Mouse (Mus musculus) gastrocnemius, postnatal 36 days (tissue): Measurements from ENCODE around the gene Arfgap3. TPM values are rescaled to one million over a fixed set of nuclear protein-coding genes. Genes with fewer than 3 reads are reported as not detected.
"Not testable (repeated sequence)": the region's sequence is repeated elsewhere in the genome, so short reads cannot be mapped to it uniquely, and the experiment has no call there.

Experiments
- DNase-seq, 2 experiments: peaks; one replicate each; pipeline ENCODE4 v3.0.0; 2022
- intact Hi-C: fragments of 180-260 bp; cut with DNase I; formaldehyde crosslinking; loops from one replicate; pipeline ENCODE4 v1.15.1; 2025
- total RNA-seq, 2 experiments: library from RNA; stranded (reverse); gene quantifications; 2 replicates each; pipeline ENCODE4 v1.2.3; 2021

Arfgap3 gene
- total RNA-seq, 2 experiments from 2014 or later = 5.7 to 6.1 TPM

- intact Hi-C loops = no loop called here
- no peak for DNase-seq
Observed at GRCm38 (mm10) chr15:83296771-83297311, 53.2 kb downstream of the Arfgap3 start.

- intact Hi-C loops = no loop called here
- no peak for DNase-seq
Observed at GRCm38 (mm10) chr15:83296050-83296449, 54.0 kb downstream of the Arfgap3 start.

- intact Hi-C loops = no loop called here
- no peak for DNase-seq
Observed at GRCm38 (mm10) chr15:83294954-83295353, 55.1 kb downstream of the Arfgap3 start.

- DNase-seq = no peak
- intact Hi-C loops = no loop called here
Observed at GRCm38 (mm10) chr15:83293706-83294645, 56.1 kb downstream of the Arfgap3 start.

- no peak for DNase-seq
- intact Hi-C loops = no loop called here
Observed at GRCm38 (mm10) chr15:83293144-83293543, 56.9 kb downstream of the Arfgap3 start.

DNA sequence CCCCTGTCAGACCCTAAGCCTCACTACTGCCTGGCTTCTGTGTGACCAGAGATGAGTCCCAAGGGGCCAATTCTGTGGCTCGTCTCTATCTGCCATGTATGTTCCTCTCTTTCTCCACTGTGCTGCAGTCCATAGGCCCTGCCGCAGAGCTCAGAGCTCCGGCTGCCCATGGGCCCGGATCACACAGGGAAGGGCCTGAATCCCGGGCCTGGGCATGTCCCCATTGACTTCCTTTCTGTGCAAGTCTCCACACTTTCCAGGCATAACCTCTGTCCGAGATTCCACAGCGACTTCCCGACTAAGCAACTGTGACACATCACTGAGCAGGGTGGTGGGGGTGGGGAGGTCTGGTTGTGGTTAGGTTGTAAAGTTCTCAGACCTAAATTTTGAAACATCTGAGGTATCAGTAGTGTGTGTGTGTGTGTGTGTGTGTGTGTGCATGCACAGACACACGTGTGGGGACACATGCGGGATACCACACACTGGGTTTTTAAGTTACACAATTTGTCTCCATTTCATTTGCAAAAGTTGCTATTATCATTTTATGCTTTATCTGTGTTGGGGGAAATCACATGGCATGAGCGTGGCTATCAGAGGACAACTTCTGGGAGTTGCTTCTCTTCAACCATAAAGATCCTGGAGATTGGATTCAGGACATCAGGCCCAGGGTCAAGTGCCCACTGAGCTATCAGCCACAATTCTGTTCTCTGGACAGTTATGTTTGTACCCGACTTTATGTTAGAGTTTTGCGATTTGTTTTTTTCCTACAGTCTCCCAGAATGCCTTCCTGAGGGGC is 57.6 kb downstream of the Arfgap3 start:
- intact Hi-C loops = no loop called here
- DNase-seq = no peak

- no peak for DNase-seq
- intact Hi-C loops = no loop called here
Observed at GRCm38 (mm10) chr15:83290899-83291298, 59.1 kb downstream of the Arfgap3 start.

GRCm38 (mm10) chr15:83284828-83285227 is 65.2 kb downstream of the Arfgap3 start:
- no peak for DNase-seq
- intact Hi-C loops = no loop called here

- no peak for DNase-seq
- intact Hi-C loops = no loop called here
Observed at GRCm38 (mm10) chr15:83282397-83282796, 67.7 kb downstream of the Arfgap3 start.

DNA sequence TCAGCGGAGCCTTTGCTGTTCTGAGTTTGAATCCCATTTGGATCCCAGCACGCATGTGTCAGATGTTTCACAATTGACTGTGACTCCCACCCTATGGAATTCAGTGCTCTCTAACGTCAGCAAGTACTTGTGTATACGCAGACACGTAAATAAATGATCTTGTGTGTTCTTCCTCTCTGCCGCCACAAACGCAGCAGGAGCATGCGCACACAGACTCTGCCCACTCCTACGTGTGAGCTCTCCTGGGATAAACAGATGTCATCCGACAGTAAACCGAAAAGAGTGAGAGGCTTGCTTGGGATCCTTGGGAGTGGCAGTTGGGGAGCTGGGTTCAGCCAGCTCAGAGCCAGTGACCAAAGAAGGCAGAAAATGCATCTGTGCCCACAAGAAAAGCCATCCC is 68.7 kb downstream of the Arfgap3 start:
- DNase-seq = no peak
- intact Hi-C loops = no loop called here

- no peak for DNase-seq
- intact Hi-C loops = no loop called here
Observed at GRCm38 (mm10) chr15:83278579-83278978, 71.5 kb downstream of the Arfgap3 start.

DNA sequence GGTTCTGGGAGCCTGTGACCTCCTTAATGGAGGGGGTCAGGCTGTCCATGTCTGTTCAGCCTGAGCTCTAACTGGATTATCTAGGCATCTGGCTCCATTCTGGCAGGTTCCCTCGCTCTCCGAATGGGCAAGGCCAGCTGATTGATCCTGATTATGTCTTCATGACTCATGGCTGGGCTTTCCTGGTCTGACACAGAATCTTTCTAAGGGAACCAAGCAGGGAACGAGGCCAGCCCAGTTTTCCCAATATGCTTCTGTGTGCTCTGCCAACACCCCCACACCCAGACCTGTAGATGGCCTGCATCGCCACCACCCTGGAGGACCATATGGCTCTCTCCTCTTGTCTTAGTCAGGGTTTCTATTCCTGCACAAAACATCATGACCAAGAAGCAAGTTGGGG is 72.6 kb downstream of the Arfgap3 start:
- no peak for DNase-seq
- intact Hi-C loops = no loop called here

- intact Hi-C loops = loop anchor here (5.0 kb wide), 1 partner anchor 473 kb away; no protein-coding TSS in a partner anchor
- DNase-seq = not testable (repeated sequence)
Observed at GRCm38 (mm10) chr15:83274237-83274636, 75.8 kb downstream of the Arfgap3 start.

- DNase-seq = no peak
- intact Hi-C loops = loop anchor here (5.0 kb wide), 1 partner anchor 474 kb away; no protein-coding TSS in a partner anchor
Observed at GRCm38 (mm10) chr15:83273017-83273416, 77.0 kb downstream of the Arfgap3 start.

- intact Hi-C loops = loop anchor here (5.0 kb wide), 1 partner anchor 476 kb away; no protein-coding TSS in a partner anchor
- not testable (repeated sequence) for DNase-seq
Observed at GRCm38 (mm10) chr15:83271221-83271620, 78.8 kb downstream of the Arfgap3 start.

DNA sequence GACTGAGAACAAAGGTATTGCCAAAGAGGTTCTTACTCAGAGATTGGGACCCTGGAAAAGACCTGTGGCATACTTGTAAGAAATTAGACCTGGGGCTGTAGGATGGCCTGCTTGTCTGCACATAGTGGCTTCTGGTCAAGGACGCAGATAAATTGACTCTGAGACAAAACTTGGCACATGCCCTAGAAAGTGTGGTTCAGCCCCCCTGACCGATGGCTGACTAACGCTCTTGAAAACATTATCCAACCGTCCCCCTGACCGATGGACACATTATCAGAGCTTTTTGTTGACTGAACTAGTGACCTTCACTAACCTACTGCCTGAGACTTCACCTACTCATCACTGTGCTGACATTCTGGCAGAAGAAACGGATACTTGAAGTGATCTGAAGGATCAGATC is 80.1 kb downstream of the Arfgap3 start:
- DNase-seq = not testable (repeated sequence)
- intact Hi-C loops = loop anchor here (5.0 kb wide), 1 partner anchor 477 kb away; no protein-coding TSS in a partner anchor

GRCm38 (mm10) chr15:83268428-83268827 is 81.6 kb downstream of the Arfgap3 start:
- intact Hi-C loops = not testable (repeated sequence)
- DNase-seq = peak; percentile 26 to 29

DNA sequence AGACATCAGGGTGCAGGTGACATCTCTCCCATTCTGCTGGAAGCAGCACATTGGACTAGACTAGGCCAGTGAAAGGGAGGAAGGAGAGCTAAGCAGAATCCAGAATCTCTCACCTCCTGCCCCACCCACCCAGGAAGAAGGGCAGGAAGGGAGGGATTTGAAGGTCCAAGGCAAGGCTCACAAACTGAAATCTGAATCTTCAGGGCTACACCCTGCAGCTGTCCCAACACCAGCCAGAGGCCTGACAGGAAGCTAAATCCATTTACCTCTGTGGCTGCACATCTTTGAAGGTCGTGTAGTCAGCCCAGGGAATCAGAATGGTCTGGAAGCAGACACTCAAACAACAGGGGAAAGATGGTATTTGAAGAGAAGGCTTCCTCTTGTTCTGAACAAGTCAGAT is 84.8 kb downstream of the Arfgap3 start:
- no peak for DNase-seq
- intact Hi-C loops = no loop called here

DNA sequence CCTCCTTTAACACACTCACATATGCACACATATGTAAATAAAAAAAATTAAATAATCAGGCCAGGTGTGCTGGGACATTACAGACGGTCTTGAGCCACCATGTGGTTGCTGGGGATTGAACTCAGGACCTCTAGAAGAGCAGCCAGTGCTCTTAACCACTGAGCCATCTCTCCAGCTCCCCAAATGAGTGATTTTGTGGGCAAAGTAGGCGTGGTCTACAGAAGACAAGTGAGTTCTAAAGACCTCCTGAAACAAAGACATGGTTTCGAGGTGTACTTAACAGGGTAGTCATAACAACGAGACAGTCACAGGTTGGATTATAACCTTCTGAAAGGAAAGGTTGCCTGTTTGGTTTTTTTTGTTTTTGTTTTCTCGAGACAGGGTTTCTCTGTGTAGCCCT is 86.6 kb downstream of the Arfgap3 start:
- no peak for DNase-seq
- intact Hi-C loops = no loop called here

DNA sequence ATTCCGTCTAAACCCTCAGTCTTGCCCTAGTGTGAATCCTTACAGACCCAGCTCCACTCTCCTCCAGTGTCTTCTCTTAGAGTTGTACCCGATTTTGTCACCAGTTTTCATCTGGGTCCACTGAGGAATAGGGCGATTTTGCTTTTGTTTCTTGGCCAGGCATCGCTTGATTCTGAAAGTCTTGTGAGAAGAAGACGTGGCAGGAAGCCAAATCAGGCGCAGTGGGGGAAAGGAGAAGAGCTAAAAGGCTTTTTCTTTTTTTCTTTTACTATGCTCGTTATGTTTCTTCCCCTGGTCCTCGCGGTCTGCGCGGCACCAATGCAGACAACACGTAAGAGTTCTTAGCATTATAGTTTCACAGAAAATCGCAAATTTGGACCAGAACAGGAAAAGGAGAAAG is 92.1 kb downstream of the Arfgap3 start:
- no peak for DNase-seq
- intact Hi-C loops = no loop called here

DNA sequence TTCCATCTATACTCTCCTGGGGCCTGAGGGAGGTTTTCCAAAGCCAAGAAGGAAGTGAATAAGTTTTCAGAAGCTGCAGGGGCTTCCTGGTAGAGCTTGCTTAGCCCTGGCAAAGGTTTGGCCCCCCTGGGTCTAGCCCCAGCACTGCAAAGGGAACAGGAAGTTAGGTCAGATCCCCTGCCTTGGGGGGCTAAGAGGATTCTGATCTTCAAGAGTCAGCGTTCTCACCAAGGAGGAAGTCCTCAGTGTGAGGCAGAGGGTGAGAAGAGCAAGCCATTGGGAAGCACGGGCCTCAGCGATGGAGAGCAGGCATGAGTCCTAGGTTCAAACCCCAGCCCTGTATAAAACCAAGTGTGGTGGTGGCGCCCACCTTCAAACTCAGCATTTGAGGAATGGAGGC is 93.6 kb downstream of the Arfgap3 start:
- DNase-seq = no peak
- intact Hi-C loops = no loop called here
